Mouse (Mus musculus): ENCODE results near the gene Pprc1.

Gene Pprc1

GRCm38 (mm10) chr19:46044271-46044992 is at the start of gene Pprc1:
TSS of gene Pprc1 (plus strand) at chr19:46044886.
- DNase-seq (ENCODE audit: low spot score in 2 of 2): peak in 1 of 2 experiments; percentile 55

- DNase-seq (ENCODE audit: low spot score in 2 of 2): no peak
Observed at GRCm38 (mm10) chr19:45997365-45997764, 47.3 kb upstream of the Pprc1 start.

GRCm38 (mm10) chr19:45997785-45998693 is 46.6 kb upstream of the Pprc1 start, which contains the start of gene Armh3:
TSS of gene Armh3 (minus strand) at chr19:45998488.
- peak; percentile 83 to 91 for DNase-seq (ENCODE audit: low spot score in 2 of 2)

- DNase-seq (ENCODE audit: low spot score in 2 of 2): no peak
Observed at GRCm38 (mm10) chr19:45998694-45999217, 45.9 kb upstream of the Pprc1 start.

- no peak for DNase-seq (ENCODE audit: low spot score in 2 of 2)
Observed at GRCm38 (mm10) chr19:45999378-45999777, 45.3 kb upstream of the Pprc1 start.

GRCm38 (mm10) chr19:46002279-46002678 is 42.4 kb upstream of the Pprc1 start:
- DNase-seq (ENCODE audit: low spot score in 2 of 2): no peak

- DNase-seq (ENCODE audit: low spot score in 2 of 2): peak in 1 of 2 experiments; percentile 49
Observed at GRCm38 (mm10) chr19:46003371-46004226, 41.1 kb upstream of the Pprc1 start, which contains the start of gene Hps6. TSS of gene Hps6 (plus strand) at chr19:46003508.

- DNase-seq (ENCODE audit: low spot score in 2 of 2): no peak
Observed at GRCm38 (mm10) chr19:46004814-46005466, 39.7 kb upstream of the Pprc1 start.

GRCm38 (mm10) chr19:46005680-46006079 is 39.0 kb upstream of the Pprc1 start:
- no peak for DNase-seq (ENCODE audit: low spot score in 2 of 2)

- peak in 1 of 2 experiments; percentile 83 for DNase-seq (ENCODE audit: low spot score in 2 of 2)
Observed at GRCm38 (mm10) chr19:46014572-46015178, 30.0 kb upstream of the Pprc1 start.

GRCm38 (mm10) chr19:46016023-46016422 is 28.7 kb upstream of the Pprc1 start:
- DNase-seq (ENCODE audit: low spot score in 2 of 2): no peak

GRCm38 (mm10) chr19:46024959-46025358 is 19.7 kb upstream of the Pprc1 start:
- no peak for DNase-seq (ENCODE audit: low spot score in 2 of 2)

GRCm38 (mm10) chr19:46026567-46026966 is 18.1 kb upstream of the Pprc1 start:
- DNase-seq (ENCODE audit: low spot score in 2 of 2): no peak

- no peak for DNase-seq (ENCODE audit: low spot score in 2 of 2)
Observed at GRCm38 (mm10) chr19:46028747-46029320, 15.9 kb upstream of the Pprc1 start.

- DNase-seq (ENCODE audit: low spot score in 2 of 2): no peak
Observed at GRCm38 (mm10) chr19:46029652-46030051, 15.0 kb upstream of the Pprc1 start.

- DNase-seq (ENCODE audit: low spot score in 2 of 2): no peak
Observed at GRCm38 (mm10) chr19:46030196-46030983, 14.3 kb upstream of the Pprc1 start.

- no peak for DNase-seq (ENCODE audit: low spot score in 2 of 2)
Observed at GRCm38 (mm10) chr19:46031689-46032432, 12.8 kb upstream of the Pprc1 start.

- no peak for DNase-seq (ENCODE audit: low spot score in 2 of 2)
Observed at GRCm38 (mm10) chr19:46032731-46033510, 11.8 kb upstream of the Pprc1 start.
